Mouse (Mus musculus) splenic B cell, adult 2 months (primary cell): Measurements from ENCODE around the gene Slc5a2.

Experiments
- DNase-seq: peaks from one replicate; pipeline ENCODE4 v3.0.0-alpha.2; 2011; ENCODE audit warnings: low read depth, low spot score
- H3K27me3 ChIP-seq: 2 replicates; pipeline ENCODE4 v1.6.1; 2012; ENCODE audit warnings: mild to moderate bottlenecking, low read length, moderate library complexity, mixed read lengths; ENCODE audit not compliant: control insufficient read depth, poor library complexity, insufficient read depth, severe bottlenecking
- H3K36me3 ChIP-seq: 2 replicates; pipeline ENCODE4 v1.6.1; 2012; ENCODE audit warnings: mild to moderate bottlenecking, low read length, moderate library complexity, mixed read lengths; ENCODE audit not compliant: control insufficient read depth, poor library complexity, insufficient read depth, severe bottlenecking

The Slc5a2 gene

GRCm38 (mm10) chr7:128244410-128245025 lies 20.9 kb upstream of the Slc5a2 start:
- no peak for DNase-seq
- H3K27me3 ChIP-seq, result no peaks in the 10 kb centered on the region

GRCm38 (mm10) chr7:128245547-128245946 lies 19.9 kb upstream of the Slc5a2 start:
- no peak for DNase-seq
- Histone ChIP-seq H3K36me3 (peaks cover 15% of the 10 kb centered on the region), H3K27me3 (no peaks in the 10 kb centered on the region)

More at GRCm38 (mm10) chr7:128244410-128245025, 20.9 kb upstream of the Slc5a2 start:
- peaks cover 19% of the 10 kb centered on the region for H3K36me3 ChIP-seq

GRCm38 (mm10) chr7:128246496-128247391 lies 18.7 kb upstream of the Slc5a2 start, which contains the start of gene Tgfb1i1:
TSS of gene Tgfb1i1 (plus strand) at chr7:128246812.
- Histone ChIP-seq H3K27me3 (no peaks in the 10 kb centered on the region), H3K36me3 (peaks cover 12% of the 10 kb centered on the region)
- DNase-seq, result no peak

- peaks cover 10% of the 10 kb centered on the region for H3K36me3 ChIP-seq
- DNase-seq, result peak; percentile 78
- no peaks in the 10 kb centered on the region for H3K27me3 ChIP-seq
These were observed 18.0 kb upstream of the Slc5a2 start for GRCm38 (mm10) chr7:128247443-128247842.

GRCm38 (mm10) chr7:128248081-128249042 lies 17.1 kb upstream of the Slc5a2 start:
- DNase-seq, result no peak
- Histone ChIP-seq H3K36me3 (peaks cover 8% of the 10 kb centered on the region), H3K27me3 (no peaks in the 10 kb centered on the region)

- DNase-seq, result no peak
- H3K36me3 ChIP-seq, result peaks cover 4% of the 10 kb centered on the region
- no peaks in the 10 kb centered on the region for H3K27me3 ChIP-seq
These were observed 15.5 kb upstream of the Slc5a2 start for GRCm38 (mm10) chr7:128249998-128250397.

- Histone ChIP-seq H3K36me3 (peaks cover 3% of the 10 kb centered on the region), H3K27me3 (no peaks in the 10 kb centered on the region)
- no peak for DNase-seq
These were observed 13.5 kb upstream of the Slc5a2 start for GRCm38 (mm10) chr7:128251946-128252345.

GRCm38 (mm10) chr7:128252609-128253008 lies 12.8 kb upstream of the Slc5a2 start:
- Histone ChIP-seq H3K36me3 (peaks cover 3% of the 10 kb centered on the region), H3K27me3 (no peaks in the 10 kb centered on the region)
- no peak for DNase-seq

GRCm38 (mm10) chr7:128254978-128255377 lies 10.5 kb upstream of the Slc5a2 start:
- H3K27me3 ChIP-seq, result no peaks in the 10 kb centered on the region
- H3K36me3 ChIP-seq, result peaks cover 3% of the 10 kb centered on the region
- DNase-seq, result no peak

GRCm38 (mm10) chr7:128255757-128256156 lies 9.7 kb upstream of the Slc5a2 start:
- no peak for DNase-seq
- Histone ChIP-seq H3K27me3 (no peaks in the 10 kb centered on the region), H3K36me3 (peaks cover 3% of the 10 kb centered on the region)

- H3K36me3 ChIP-seq, result peaks cover 3% of the 10 kb centered on the region
- no peak for DNase-seq
- no peaks in the 10 kb centered on the region for H3K27me3 ChIP-seq
These were observed 8.6 kb upstream of the Slc5a2 start for GRCm38 (mm10) chr7:128256783-128257334.

- no peaks in the 10 kb centered on the region for H3K36me3 ChIP-seq
- H3K27me3 ChIP-seq, result no peaks in the 10 kb centered on the region
- no peak for DNase-seq
These were observed 599 bp downstream of the Slc5a2 start for GRCm38 (mm10) chr7:128266056-128266455.

GRCm38 (mm10) chr7:128267391-128267790 lies 1.9 kb downstream of the Slc5a2 start:
- Histone ChIP-seq H3K36me3 (no peaks in the 10 kb centered on the region), H3K27me3 (no peaks in the 10 kb centered on the region)
- no peak for DNase-seq

GRCm38 (mm10) chr7:128267813-128268212 lies 2.4 kb downstream of the Slc5a2 start:
- DNase-seq, result no peak
- Histone ChIP-seq H3K27me3 (no peaks in the 10 kb centered on the region), H3K36me3 (no peaks in the 10 kb centered on the region; the same call in 1 of the 2 replicates)
